Mouse (Mus musculus): ENCODE measurements around the gene Edem3.
"Not testable (repeated sequence)": the region's sequence is repeated elsewhere in the genome, so short reads cannot be mapped to it uniquely, and the experiment has no call there.

DNA sequence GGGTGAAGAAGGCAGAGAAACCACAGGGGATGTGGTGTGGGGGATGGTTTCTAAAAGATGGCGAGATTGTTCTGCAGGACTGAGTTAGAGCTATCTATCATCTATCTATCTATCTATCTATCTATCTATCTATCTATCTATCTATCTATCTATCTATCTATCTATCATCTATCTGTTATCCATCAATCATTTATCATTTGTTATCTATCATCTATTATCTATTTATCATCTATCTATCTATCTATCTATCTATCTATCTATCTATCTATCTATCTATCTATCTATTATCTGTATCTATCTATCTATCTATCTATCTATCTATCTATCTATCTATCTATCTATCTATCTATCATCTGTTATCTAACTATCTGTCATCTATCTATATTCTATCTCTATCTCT lies 85.2 kb downstream of the Edem3 start:
- not testable (repeated sequence) for TF ChIP-seq CTCF (IDR thresholded peaks at IDR 0.05; ENCODE audit: low read depth, low read length); POLR2A (IDR thresholded peaks at IDR 0.05; ENCODE audit: extremely low read depth, insufficient read depth, low read length)
